Mouse (Mus musculus): ENCODE measurements at regions not wholly inside any gene's neighbourhood (a gene's known extent, or its start where the extent isn't known, plus 50 kb on each side); places are given as distances from the start of the nearest gene placed in this dataset.

DNA sequence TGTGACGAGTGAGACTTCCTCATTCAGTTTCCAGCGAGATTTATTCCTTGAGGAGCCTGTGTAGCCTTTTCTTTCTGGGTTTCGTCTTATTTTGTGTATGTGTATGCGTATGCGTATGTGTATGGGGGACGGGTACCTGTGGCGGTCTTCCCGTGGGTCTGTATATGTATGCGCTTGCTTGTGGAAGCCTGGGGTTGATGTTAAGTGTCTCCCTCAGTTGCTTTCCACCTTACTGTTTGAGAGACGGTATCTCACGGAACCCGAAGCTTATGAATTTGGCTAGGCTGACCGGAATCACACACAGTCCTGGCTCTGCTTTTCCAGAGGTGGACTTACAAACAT, 87.1 kb downstream of the Ankrd50 start:
- no peak for DNase-seq (ENCODE audit: low read depth, low spot score)

DNA sequence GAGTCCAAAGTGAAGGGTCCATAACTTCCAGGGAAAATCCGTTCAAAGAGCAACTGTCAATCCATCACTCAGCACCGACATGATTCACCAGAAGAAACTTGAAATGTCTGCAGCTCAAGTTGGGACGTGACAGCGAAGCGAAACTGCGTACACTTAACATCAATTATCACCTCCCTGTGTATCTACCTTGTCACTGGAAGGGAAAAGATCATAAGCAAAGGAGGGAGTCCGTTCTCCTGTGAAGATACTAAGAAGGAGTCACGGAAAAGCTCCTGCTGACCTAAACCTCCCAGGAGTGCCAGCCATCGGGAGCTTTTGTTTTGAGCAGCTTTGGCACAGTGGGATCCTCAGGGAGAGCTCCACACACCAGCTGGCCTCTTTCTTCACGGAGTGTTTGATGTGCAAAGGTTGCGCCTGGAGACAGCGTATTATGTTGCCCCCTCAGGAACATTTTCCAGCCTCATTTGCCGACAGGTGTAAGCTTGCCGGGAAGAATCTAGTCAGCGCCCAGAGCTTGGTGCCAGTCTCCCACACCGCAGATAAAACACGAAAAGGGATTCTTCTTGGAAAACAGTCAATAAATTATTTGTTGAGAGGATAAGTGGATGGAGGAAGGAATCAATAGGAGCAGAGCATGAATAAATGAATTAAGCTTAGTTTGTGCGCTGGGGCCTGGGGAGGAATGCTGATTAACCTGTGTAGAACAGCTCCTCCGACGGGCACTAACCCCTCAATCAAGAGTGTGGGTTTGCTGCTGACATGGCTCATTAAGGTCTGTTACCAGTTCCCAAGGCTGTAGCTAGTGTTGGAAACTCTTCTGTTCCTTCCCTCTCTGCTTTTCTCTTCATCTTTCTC, 87.7 kb downstream of the Ankrd50 start:
- peak; percentile 28 for DNase-seq (ENCODE audit: low read depth, low spot score)

DNA sequence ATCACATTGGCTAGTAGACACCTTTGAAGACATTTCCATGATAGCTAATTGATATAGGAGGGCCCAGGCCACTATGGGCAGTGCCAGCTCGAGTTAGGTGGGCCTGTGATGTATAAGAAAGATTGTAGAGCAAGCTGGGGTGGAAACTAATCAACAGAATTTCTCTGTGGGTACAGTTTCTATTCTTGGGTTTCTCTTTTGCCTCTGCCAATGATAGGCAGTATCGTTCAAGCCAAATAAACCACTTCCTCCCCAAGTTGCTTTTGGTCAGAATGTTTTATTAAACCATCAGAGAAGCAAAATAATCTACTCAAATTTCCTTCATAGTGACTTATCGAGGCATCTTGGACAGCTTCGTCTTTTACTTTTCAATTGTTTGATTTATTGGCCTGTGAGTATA, 90.3 kb downstream of the Ankrd50 start:
- no peak for DNase-seq (ENCODE audit: low read depth, low spot score)

DNA sequence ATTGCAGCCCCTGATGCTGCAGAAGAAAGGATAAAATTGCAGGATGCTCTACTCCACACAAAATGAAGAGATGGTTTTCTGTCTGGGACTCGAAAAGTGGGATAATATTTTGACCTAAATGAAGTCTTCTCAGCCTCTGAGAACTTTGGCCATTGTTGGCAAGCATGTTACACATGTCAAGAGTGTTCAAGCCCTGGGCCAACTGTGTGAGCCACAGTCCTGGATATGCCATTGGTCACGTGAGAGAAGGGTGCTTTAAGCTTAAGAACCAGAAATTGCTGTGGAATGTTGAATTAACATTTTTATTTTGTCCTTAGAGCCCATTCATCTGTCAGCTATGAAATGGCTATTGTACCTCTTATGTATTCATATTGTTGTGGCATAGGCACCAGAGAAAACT, 95.0 kb downstream of the Ankrd50 start:
- DNase-seq (ENCODE audit: low read depth, low spot score), result no peak

DNA sequence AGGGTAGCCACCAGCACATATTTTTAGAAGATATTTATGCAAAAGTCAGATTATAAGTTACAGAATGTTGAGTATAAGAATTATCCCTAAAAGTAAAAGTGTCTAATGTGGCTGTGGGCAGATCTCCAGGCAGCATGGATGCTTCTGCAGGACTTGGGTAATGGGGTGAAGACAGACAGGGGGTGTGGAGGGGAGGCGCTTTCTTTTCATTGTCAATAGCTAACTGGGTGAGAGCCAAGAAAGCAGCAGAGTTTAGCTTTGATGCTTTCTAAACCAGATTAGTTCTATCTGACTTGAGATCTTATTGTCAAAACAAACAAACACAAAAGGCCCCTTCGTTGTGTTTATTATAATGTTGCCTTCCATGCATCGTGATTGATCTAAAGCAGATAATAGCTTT, 95.7 kb downstream of the Ankrd50 start:
- DNase-seq (ENCODE audit: low read depth, low spot score), result no peak

DNA sequence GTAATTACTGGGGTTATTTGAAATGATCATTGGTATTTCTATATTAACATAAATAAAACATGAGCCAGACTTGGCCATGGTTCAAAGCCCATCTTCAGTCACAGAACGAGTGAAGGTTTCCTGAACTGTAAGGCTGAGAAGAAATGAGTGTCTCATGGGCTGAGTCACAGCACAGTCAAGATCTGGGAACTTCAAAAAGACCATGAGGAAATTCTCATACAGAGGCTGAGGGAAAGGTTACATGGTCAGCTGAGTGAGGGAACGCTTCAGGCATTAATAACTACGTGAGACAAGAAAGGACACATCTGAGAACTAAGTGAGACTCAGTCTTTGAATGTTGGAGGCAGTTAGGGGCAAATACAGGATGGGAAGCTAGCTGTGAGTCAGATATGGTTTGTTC, 101.9 kb downstream of the Ankrd50 start:
- no peak for DNase-seq (ENCODE audit: low read depth, low spot score)

DNA sequence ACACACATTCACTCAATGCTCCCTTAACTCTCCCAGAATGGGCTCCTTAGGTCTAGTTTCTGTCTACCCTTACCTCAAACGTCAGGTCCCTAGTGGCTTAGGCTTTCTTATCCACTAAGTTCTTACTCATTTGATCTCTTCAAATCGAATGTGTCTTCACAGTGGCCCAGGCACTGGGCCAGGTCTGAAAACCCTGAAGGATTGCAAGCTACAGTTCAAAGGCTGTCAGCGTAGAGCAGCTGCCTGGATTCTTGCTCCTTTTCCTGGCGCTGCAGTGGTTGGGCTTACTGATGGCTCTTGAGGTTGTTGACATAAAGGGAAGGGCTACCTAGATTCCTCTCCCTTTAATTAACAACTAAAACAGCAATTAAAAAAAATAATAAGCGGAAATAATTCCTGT, 103.0 kb downstream of the Ankrd50 start:
- DNase-seq (ENCODE audit: low read depth, low spot score), result no peak

DNA sequence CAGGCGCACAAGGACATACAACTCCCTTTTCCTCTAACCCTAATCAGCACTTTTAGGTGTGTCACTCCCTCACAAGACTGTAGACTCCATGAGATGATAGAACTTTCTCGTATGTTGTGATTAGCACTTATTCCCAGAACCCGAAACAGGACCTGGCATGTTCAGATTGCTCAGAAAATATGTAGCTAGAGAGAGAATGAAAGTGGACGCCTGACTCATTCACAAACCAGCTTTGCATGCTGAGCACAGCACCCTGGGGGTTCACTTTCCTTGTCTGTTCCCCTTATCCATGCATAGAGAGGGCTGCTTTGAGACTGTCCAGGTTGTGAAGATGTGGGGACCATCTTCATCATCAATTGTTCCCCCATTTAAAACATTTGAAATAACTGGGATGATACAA, 111.0 kb downstream of the Ankrd50 start:
- no peak for DNase-seq (ENCODE audit: low read depth, low spot score)

DNA sequence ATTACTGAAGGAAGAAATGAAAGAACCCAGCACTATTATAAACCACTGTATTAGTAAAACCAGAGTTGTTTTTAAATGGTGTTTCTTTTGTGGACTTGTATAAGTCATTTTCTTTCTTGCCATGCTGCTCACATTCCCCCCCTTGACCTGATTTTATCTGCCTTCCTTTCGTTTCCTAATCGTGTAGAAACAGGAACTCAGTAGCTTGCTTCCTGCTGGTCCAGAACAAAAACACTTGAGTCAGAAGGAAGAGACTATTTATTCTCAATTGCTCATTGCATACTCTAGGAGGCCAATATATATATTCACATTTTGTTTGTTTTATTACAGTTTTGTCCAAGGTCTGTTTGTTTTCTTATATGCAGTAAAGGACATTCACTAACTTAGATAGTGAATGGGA, 112.9 kb downstream of the Ankrd50 start:
- DNase-seq (ENCODE audit: low read depth, low spot score), result no peak

DNA sequence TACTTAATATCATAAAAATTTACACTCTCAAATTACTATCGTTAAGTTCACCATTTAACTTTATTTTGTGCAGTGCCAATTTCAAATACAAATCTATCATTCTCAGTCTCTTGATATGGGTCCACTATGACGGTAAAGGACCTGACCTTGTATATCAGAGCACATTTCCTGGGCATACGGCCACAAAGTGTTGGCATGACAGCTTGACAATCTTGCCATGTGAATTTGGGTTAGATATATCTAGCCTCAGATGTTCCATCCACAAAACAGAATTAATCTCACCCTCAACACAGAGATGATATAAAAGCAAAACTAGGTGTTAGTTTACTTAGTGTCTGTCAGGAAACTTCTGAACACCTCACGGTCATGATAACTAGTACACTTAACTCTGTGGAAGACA, 120.8 kb downstream of the Ankrd50 start:
- DNase-seq (ENCODE audit: low read depth, low spot score), result no peak

DNA sequence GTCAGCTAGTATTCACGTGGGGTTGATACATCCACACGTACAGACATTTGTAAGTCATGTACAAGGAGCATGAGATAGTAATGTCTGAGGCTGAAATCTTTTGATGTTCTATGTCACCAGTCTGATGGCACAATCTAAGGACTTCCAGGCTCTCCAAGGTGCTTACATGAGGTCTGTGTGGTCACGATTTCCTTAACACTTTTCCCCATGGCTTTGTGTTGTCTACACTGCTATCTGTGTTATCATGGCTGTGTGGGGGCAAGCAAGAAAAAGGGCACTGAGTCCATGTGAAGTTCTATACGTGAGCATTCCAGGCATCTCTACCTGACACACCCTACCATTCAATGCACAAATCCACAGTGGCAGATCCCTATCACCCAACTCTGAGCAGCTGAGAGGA, 123.2 kb downstream of the Ankrd50 start:
- DNase-seq (ENCODE audit: low read depth, low spot score), result no peak

DNA sequence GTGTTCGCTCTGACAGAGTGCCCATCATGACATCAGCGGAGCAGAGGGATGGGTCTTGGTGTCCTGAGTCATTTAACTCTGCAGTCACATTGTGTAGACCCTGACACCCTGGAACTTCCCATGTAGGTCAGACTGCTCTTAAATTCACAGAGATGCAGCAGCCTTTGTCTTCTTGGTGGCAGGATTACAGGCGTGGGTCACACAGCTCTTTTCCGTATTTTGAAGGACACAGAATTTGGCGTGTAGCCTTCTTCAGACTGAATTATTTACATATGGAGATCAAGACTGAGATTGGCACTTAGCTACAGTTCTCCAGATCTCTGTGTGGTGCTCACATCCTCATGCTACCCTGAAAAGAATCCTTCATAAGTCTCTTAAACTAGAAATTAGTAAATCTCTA, 123.7 kb downstream of the Ankrd50 start:
- DNase-seq (ENCODE audit: low read depth, low spot score), result no peak

DNA sequence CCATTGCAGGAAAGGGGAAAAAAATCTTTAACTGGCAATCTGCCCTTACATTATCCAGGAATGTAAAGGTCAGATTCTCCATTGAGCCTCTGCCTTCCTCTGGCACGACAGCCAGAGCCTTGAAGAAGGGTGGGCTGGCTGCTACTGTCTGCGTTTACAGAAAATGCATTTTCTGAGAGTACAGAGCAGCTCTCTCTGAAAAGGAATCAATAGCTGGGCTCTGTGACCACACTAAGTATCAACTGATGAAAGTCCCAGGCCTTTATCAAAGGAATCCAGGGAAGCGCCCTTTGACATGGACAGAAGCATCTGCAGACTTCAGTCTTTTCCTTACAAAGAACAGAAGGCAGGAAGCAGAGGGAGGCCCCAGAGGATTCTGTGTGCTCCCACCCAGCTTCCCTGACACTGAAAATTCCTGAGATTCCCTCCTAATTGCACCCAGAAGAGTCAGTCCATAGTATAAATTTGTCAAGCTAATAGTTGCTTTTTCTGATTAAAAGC, 124.2 kb downstream of the Ankrd50 start:
- no peak for DNase-seq (ENCODE audit: low read depth, low spot score)

DNA sequence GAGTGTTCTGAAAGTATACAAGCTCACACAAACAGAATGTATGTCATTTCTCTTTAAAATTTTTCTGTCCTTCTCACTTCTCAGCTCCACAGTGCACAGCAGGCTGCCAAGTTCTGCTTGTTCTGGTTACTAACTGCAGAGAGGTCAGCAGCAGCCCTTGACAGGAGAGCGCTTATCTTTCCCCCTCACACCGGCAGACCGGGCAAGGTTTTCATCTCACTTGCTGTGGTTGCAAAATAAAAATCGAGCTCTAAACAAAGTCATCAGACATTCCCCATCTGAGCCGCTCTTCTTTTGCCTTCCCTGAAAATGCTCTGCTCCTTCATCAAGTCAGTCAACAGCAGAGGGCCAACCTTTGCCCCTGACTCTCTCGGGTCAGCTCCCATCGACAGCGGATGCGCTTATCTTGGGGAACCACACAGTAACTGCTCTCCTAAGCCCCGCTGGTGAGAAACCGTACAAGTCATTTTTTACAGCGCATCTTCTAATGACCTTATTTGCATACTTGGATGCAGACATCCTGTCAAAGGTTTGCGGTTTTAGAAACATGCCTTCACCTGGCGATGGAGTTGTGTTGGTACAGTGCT, 126.6 kb downstream of the Ankrd50 start:
- no peak for DNase-seq (ENCODE audit: low read depth, low spot score)

DNA sequence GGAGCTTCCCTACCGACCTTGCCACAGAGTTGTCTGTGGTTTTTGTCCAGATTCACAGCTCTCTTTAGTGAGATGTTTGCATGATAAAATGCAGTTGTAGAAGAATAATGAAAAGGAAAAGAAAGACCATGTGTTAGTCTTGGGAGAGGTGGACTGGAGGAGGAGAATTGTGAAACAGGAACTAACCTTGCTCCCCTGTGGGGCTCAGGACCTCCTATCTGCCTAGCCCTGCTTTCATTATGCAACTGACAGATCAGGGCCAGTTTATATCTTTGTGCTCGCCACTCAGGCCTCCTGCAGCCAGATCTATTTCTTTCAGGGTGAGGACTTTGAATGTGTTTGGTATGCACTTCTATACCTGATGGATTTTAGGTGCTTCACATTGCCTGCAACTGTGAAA, 140.4 kb downstream of the Ankrd50 start:
- no peak for DNase-seq (ENCODE audit: low read depth, low spot score)

DNA sequence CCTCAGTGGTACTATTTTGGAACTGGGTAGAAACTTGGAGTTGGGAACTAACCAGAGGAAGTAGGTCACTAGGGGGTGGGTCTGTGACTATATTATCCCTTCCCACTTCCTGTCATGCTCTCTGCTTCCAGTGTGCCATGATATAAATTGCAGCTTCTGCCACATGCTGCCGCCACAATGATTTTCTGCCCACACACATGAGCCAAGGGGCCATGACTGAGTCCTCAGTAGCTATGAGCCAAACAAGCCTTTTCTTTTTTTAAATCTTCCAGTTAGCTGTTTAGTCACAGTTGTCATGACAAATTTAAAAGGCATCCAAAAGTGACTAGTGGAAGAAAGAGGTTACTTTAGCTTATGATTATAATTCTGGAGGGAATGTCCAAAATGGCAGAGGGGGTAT, 143.0 kb downstream of the Ankrd50 start:
- no peak for DNase-seq (ENCODE audit: low read depth, low spot score)

DNA sequence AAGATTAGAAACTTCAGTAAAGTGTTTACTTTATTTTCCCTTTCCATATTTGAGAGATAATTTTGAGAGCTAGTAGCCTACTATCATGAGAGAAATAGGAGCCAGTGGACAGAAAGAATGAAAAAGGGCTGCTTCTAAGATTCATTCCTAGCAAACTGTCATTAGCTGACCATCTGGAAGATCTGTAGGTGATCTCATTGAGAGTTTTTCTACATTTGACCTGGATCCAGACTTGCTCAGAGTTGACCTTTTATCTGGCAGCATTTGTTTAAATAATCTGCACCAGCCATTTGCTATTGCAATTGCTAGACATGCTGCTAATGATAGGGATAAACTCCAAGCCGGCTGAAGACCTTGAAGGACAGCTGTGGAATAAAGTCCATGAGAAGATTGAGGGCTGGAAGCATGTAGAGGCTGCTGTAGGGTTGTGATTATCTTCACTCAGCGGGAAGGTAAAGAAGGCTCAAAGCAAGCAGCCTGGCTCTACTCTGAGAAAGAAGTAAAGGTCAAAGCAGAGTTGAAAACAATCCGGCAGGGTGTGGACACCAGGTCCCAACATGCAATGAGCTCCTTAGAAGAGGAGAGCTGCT, 151.2 kb downstream of the Ankrd50 start:
- DNase-seq (ENCODE audit: low read depth, low spot score), result no peak

DNA sequence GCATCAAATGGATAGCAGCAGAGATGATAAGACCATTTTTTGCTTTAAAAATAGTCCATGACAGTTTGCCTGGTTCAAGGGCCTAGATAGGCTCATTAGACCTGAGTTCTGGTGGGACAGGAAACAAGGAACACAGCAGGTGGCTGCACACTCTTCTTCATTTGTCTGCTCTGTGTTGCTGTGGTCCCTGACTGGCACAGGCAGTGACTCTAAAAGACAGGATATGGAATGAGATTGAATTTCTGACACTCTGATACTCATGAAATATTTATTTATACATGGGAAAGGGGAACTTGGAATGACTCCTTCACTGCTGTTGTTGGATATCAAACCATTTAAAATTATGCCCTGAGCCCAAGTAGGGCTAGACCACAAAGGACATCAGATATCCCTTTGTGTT, 153.5 kb downstream of the Ankrd50 start:
- DNase-seq (ENCODE audit: low read depth, low spot score), result no peak

DNA sequence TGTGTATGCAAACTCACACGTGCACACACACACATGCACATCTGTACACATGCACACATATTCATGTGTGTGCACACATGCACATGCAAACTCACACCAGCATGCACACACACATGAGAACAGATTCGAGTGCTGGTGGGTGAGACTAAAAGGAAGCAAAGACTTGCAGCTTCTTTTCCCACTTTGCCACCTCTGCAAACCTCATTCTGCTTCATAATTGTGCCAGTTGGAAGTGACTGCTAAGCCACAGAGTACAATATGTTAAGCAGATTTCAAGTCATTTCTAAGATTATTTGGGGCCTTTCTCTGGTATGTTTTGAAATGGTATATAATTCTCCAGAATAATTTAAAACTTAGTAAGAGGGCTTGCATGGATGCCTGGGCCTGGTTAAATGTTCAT, 157.4 kb downstream of the Ankrd50 start:
- DNase-seq (ENCODE audit: low read depth, low spot score), result no peak

DNA sequence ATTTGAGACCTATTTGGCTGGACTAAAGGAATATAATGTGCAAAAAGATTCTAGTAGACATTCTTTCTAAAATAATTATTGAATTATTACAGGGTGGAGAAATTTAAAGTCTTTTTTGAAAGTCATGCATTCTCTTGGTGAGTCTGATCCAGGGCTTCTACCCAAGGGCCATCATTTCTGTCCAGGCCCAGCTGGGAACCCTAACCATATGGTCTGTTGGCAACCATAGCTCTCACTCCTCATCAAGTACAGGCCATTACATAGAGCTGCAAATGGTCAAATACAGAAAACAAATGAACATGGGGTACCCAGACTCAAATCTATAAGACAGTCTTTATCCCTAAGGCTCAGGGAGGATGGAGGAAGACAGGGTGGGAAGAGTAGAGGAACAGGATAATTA, 158.4 kb downstream of the Ankrd50 start:
- no peak for DNase-seq (ENCODE audit: low read depth, low spot score)

DNA sequence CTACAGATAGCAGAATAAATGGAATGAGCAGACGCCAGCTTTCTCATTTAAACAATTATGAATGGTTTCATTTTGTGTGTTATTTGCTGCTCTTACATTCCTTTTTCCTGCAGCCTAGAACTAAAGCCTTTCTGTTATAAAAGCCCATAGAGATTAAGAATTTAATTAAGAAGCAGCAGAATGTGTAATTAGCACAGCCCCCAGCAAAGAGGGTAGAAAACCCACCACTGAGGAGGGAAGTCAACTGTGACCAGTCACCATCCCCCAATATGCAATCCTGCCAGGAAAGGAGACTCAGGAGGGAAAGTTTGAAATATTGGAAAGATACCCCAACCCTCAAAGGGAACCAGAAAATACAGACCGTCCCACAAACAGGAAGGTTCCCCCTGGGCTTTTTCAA, 160.0 kb downstream of the Ankrd50 start:
- DNase-seq (ENCODE audit: low read depth, low spot score), result no peak

DNA sequence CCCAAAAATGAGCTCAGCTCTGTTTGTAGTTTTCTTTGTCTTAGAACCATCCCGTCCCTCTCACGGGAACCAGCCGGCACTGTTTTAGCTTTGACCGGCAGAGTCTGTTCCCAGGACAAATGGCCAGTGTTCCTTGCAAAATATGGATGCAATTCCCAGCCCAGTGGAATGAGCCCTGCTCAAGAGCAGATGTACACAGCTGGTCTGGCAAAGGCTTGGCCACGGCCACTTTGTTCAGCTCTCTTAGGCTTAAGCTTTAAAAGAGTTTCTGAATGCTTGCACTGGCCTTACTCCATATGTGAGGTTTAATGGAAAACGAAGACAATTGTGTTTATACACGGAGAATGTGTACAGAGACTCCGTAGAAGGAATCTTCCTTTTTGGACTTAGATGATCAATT, 162.2 kb downstream of the Ankrd50 start:
- DNase-seq (ENCODE audit: low read depth, low spot score), result peak; percentile 25

DNA sequence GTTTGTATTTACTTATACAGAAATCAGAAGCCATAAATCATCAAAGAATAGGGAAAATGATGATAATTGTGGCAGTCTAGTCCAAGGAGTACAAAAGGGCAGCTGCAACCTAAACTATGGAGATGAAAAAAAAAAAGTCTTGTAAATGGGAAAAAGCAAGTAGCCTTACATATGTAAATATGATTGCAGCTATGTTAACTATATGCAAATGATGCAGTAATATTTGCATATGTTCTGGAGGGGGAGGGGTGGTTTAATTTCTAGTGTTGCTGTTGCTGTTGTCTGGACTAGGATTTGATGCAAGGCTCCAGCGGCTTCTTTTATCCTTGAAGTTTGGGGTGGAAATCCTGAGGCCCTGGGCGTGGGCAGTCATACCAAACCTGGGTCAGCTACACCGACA, 163.0 kb downstream of the Ankrd50 start:
- DNase-seq (ENCODE audit: low read depth, low spot score), result no peak
